ENCODE assay signal across 8 mouse cellular contexts in genomic region chr11:53430670-53431346, GRCm38 (mm10). TPM values are rescaled to one million over a fixed set of nuclear protein-coding genes. Genes with fewer than 3 reads are reported as not detected.
DNase-seq lines count a peak whose midpoint lies in the region; ATAC-seq and TF ChIP-seq lines count a peak whose summit lies in the region.

Gene Uqcrq, minus strand, starts transcription at chr11:53430831.
Gene Gdf9, plus strand, starts transcription at chr11:53431023.

- H3K9ac ChIP-seq in embryonic facial prominence, embryonic 14.5 days (ENCODE audit: low read depth, low read length), result peak within 1 kb of the TSS; percentile 94
- H3K9ac ChIP-seq in heart, adult 2 months (ENCODE audit: low read depth, low read length), result peak within 1 kb of the TSS; percentile 95
- H3K9ac ChIP-seq in limb, embryonic 13.5 days, result peak within 1 kb of the TSS; percentile 96
- H3K9ac ChIP-seq in midbrain, embryonic 16.5 days (ENCODE audit: low read depth, low read length), result peak within 1 kb of the TSS; percentile 81

- WGBS in embryonic facial prominence, embryonic 14.5 days, result under 1% methylated on average over 44 of the region's 44 CpGs
- under 1% methylated on average over 44 of the region's 44 CpGs for WGBS in heart, adult 2 months
- under 1% methylated on average over 44 of the region's 44 CpGs for WGBS in limb, embryonic 13.5 days
- under 1% methylated on average over 44 of the region's 44 CpGs for WGBS in midbrain, embryonic 16.5 days

- peak; percentile 100 for DNase-seq in 3T3-L1 (ENCODE audit: low read depth, low spot score)
- DNase-seq in adrenal gland, postnatal 4 days (ENCODE audit: low spot score in 2 of 2), result peak; percentile 80 to 96
- peak; percentile 100 for DNase-seq in embryonic facial prominence, embryonic 14.5 days (ENCODE audit: low spot score)
- DNase-seq in heart, adult 2 months, result peak; percentile 96 to 99
- peak; percentile 100 for DNase-seq in kidney, adult 8-10 months
- DNase-seq in spleen, postnatal 10 days (ENCODE audit: low spot score in 2 of 2), result peak; percentile 96 to 99

- TF ChIP-seq CTCF in heart, adult 2 months (IDR thresholded peaks at IDR 0.05), result no peak

- intact Hi-C loops in heart, adult 2 months (cut with DNase I), result loop anchor here (5.0 kb wide), 1 partner anchor 134 kb away; no protein-coding TSS in a partner anchor

- TF ChIP-seq EP300 in heart, adult 2 months (IDR thresholded peaks at IDR 0.05; ENCODE audit: insufficient read depth, low read depth, low read length), result 0 out of 2 replicates have a peak, but pooled peaks have one; percentile 33

- peak within 1 kb of the TSS; percentile 92 for H3K4me2 ChIP-seq in embryonic facial prominence, embryonic 14.5 days (ENCODE audit: low read depth, low read length)
- peak within 1 kb of the TSS; percentile 91 for H3K4me2 ChIP-seq in limb, embryonic 13.5 days (replicated peaks)
- H3K4me2 ChIP-seq in midbrain, embryonic 16.5 days (ENCODE audit: low read length), result peak within 1 kb of the TSS; percentile 69

- no peaks in the 10 kb centered on the region for H3K27me3 ChIP-seq in embryonic facial prominence, embryonic 14.5 days (replicated peaks; ENCODE audit: control insufficient read depth, insufficient read depth, low read length)
- no peaks in the 10 kb centered on the region for H3K27me3 ChIP-seq in heart, adult 2 months (ENCODE audit: control insufficient read depth, insufficient read depth, low read length)
- H3K27me3 ChIP-seq in limb, embryonic 13.5 days, result no peaks in the 10 kb centered on the region
- H3K27me3 ChIP-seq in midbrain, embryonic 16.5 days (ENCODE audit: control insufficient read depth, insufficient read depth, low read depth, low read length), result no peaks in the 10 kb centered on the region

- no peaks in the 10 kb centered on the region for H3K79me2 ChIP-seq in heart, adult 2 months (replicated peaks; ENCODE audit: control insufficient read depth, insufficient read depth, low read length)

- H3K9me3 ChIP-seq in embryonic facial prominence, embryonic 14.5 days (ENCODE audit: control insufficient read depth, low read length), result no peaks in the 10 kb centered on the region
- H3K9me3 ChIP-seq in limb, embryonic 13.5 days, result no peaks in the 10 kb centered on the region
- no peaks in the 10 kb centered on the region for H3K9me3 ChIP-seq in midbrain, embryonic 16.5 days (replicated peaks; ENCODE audit: control insufficient read depth, low read length, poor library complexity, severe bottlenecking)

- TF ChIP-seq POLR2A in heart, adult 2 months (IDR thresholded peaks at IDR 0.05; ENCODE audit: insufficient read depth, low read depth, low read length), result peak; percentile 95

- H3K4me3 ChIP-seq in embryonic facial prominence, embryonic 14.5 days (ENCODE audit: low read depth, low read length), result peak within 1 kb of the TSS; percentile 90
- peak within 1 kb of the TSS; percentile 99 for H3K4me3 ChIP-seq in heart, adult 2 months
- peak within 1 kb of the TSS; percentile 97 for H3K4me3 ChIP-seq in limb, embryonic 13.5 days
- peak within 1 kb of the TSS; percentile 67 for H3K4me3 ChIP-seq in midbrain, embryonic 16.5 days (ENCODE audit: low read depth, low read length)

- peaks cover 16% of the 10 kb centered on the region; the same call in 1 of the 2 replicates for H3K36me3 ChIP-seq in embryonic facial prominence, embryonic 14.5 days (ENCODE audit: control insufficient read depth, insufficient read depth, low read length)
- no peaks in the 10 kb centered on the region for H3K36me3 ChIP-seq in heart, adult 2 months (ENCODE audit: control insufficient read depth, insufficient read depth, low read length)
- H3K36me3 ChIP-seq in limb, embryonic 13.5 days, result peaks cover 15% of the 10 kb centered on the region
- H3K36me3 ChIP-seq in midbrain, embryonic 16.5 days (ENCODE audit: control insufficient read depth, insufficient read depth, low read length), result peaks cover 5% of the 10 kb centered on the region; the same call in 1 of the 2 replicates

- peak; percentile 93 for ATAC-seq in embryonic facial prominence, embryonic 14.5 days (ENCODE audit: low read depth)
- ATAC-seq in limb, embryonic 13.5 days (ENCODE audit: low FRiP score, low read depth), result peak; percentile 96
- ATAC-seq in midbrain, embryonic 16.5 days, result peak; percentile 96

- H3K27ac ChIP-seq in embryonic facial prominence, embryonic 14.5 days (replicated peaks; ENCODE audit: low read depth, low read length), result peak within 1 kb of the TSS; percentile 88
- H3K27ac ChIP-seq in heart, adult 2 months, result peak within 1 kb of the TSS; percentile 95
- peak within 1 kb of the TSS; percentile 61 for H3K27ac ChIP-seq in limb, embryonic 13.5 days
- peak within 1 kb of the TSS; percentile 79 for H3K27ac ChIP-seq in midbrain, embryonic 16.5 days (ENCODE audit: low read length)

- peaks cover 7% of the 10 kb centered on the region for H3K4me1 ChIP-seq in embryonic facial prominence, embryonic 14.5 days (ENCODE audit: control insufficient read depth, insufficient read depth, low read length)
- H3K4me1 ChIP-seq in heart, adult 2 months (ENCODE audit: control insufficient read depth, insufficient read depth, low read length), result peaks cover 4% of the 10 kb centered on the region
- peaks cover 14% of the 10 kb centered on the region for H3K4me1 ChIP-seq in limb, embryonic 13.5 days
- H3K4me1 ChIP-seq in midbrain, embryonic 16.5 days (ENCODE audit: control insufficient read depth, insufficient read depth, low read length), result peaks cover 11% of the 10 kb centered on the region

RNA-seq across cellular contexts. Expression of gene Uqcrq, which starts in this region (rescaled TPM):
- total RNA-seq in adrenal gland, postnatal 4 days (2021), result 100 to 1,000 TPM; 559 to 683 TPM
- polyA plus RNA-seq in embryonic facial prominence, embryonic 14.5 days (2014; fragmentation: Nextera tagmentation; extraction: Ambion mirVana), result 592 and 683 TPM in 2 replicates
- 1,000 to 10,000 TPM; 2,451 to 2,926 TPM for total RNA-seq in heart, adult 2 months (2021)
- 1,535 and 1,905 TPM in 2 replicates for polyA plus RNA-seq in heart, adult 2 months (2012; rRNA removed)
- 449 and 478 TPM in 2 replicates for polyA plus RNA-seq in limb, embryonic 13.5 days (2015; fragmentation: Nextera tagmentation; extraction: Ambion mirVana)
- polyA plus RNA-seq in midbrain, embryonic 16.5 days (2015; fragmentation: Nextera tagmentation; extraction: Ambion mirVana), result 610 and 673 TPM in 2 replicates

RNA-seq across cellular contexts. Expression of gene Gdf9, which starts in this region (rescaled TPM):
- 1 to 10 TPM in 1 of 2 experiments, under 1 TPM in 1; 0.85 to 1.1 TPM for total RNA-seq in adrenal gland, postnatal 4 days (2021)
- polyA plus RNA-seq in embryonic facial prominence, embryonic 14.5 days (2014; fragmentation: Nextera tagmentation; extraction: Ambion mirVana), result 1.2 and 2.7 TPM in 2 replicates
- under 1 TPM; 0.37 to 0.43 TPM for total RNA-seq in heart, adult 2 months (2021)
- polyA plus RNA-seq in heart, adult 2 months (2012; rRNA removed), result 0.39 and 1.5 TPM in 2 replicates
- 1.6 TPM in 2 replicates for polyA plus RNA-seq in limb, embryonic 13.5 days (2015; fragmentation: Nextera tagmentation; extraction: Ambion mirVana)
- 1.8 and 3.1 TPM in 2 replicates for polyA plus RNA-seq in midbrain, embryonic 16.5 days (2015; fragmentation: Nextera tagmentation; extraction: Ambion mirVana)

Comparison
In these comparisons a context has a peak if more than half of its experiments do, and no peak if none do; other contexts are left out.
1. Peak in every context shown above with its lines: DNase-seq, ATAC-seq, H3K4me3 ChIP-seq and H3K27ac ChIP-seq.